Mouse (Mus musculus): Measurements from ENCODE around the gene Cd300e. TPM values are rescaled to one million over a fixed set of nuclear protein-coding genes. Genes with fewer than 3 reads are reported as not detected.

The Cd300e gene
- 1.6 TPM for total RNA-seq (2023)

DNA sequence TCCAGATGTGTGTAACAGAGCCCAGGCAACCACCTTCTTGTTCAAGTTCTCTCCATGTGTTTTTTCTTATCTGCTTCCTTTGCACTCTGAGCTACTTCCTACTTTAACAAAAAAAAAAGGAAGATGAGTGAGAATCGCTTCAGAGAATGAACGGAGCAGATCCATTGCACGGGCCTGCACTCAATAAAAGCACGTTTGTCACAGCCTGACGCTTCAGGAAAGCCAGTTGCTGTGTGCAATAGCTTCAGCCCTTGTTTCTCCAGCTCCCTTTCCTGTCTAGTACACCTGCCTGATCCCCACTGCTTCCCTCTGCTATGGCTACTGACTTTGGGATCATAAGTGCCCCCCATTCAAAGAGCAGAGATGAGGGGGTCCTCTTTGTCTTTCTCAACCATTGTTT is at the start of gene Cd300e:
Cd300e (minus strand) TSS at position 101 of the 400 bp plus-strand sequence.

DNA sequence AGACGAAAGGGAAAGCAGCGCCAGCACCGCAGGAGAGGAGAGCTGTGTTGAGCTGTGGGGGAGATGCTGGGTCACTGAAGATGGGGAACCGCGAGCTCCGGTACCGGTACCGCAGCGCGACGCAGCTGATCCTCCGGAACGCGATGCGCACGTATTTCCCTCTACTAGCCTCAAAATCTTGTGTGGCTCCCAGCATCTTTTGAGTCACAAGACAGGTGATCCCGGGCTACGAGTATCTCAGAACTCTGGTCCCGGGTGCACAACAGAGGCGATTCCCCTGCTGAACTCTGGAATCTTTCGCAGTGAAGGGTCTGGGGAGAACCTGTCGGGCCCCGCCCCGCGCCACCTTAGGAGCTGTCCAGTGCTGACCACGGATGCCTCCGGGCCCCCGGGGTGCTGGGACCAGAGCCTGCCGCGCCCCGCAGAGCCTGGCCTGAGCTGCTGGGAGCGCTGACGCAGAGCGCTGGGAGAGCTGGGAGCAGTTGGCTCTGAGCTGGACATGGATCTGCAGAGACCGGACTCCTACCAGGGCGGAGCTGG is 29.5 kb upstream of the Cd300e start, which contains the start of gene Rab37:
Rab37 (plus strand) TSS at position 70 of the 540 bp plus-strand sequence.

DNA sequence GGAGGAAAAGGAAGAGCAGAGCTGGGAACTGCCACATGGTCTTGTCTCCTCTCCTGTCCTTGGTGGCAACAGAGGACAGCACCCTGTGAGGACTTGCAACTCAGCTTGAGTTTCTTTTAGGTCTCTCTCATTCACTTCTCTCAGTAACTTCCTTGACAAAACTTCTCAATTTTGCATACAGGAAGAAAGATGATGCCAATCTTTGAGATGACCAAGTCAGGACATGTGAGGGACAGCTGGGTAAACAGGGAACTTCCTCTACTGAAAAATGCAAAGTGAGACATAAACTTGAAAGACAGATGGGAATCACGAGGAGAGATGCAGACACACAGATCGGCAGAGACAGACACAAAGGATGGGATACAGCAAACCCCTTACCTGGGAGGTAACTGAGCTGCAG is 13.7 kb downstream of the Cd300e start, which contains the start of gene Cd300ld3:
Cd300ld3 (minus strand) TSS at position 151 of the 400 bp plus-strand sequence.

DNA sequence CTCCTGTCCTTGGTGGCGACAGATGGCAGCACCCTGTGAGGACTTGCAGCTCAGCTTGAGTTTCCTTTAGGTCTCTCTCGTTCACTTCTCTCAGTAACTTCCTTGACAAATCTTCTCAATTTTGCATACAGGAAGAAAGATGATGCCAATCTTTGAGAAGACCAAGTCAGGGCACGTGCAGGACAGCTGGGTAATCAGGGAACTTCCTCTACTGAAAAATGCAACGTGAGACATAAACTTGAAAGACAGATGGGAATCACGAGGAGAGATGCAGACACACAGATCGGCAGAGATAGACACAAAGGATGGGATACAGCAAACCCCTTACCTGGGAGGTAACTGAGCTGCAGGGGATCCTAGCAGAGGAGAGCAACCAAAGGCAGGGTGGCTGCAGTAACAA is 24.3 kb downstream of the Cd300e start, which contains the start of gene Cd300ld5:
Cd300ld5 (minus strand) TSS at position 101 of the 400 bp plus-strand sequence.

DNA sequence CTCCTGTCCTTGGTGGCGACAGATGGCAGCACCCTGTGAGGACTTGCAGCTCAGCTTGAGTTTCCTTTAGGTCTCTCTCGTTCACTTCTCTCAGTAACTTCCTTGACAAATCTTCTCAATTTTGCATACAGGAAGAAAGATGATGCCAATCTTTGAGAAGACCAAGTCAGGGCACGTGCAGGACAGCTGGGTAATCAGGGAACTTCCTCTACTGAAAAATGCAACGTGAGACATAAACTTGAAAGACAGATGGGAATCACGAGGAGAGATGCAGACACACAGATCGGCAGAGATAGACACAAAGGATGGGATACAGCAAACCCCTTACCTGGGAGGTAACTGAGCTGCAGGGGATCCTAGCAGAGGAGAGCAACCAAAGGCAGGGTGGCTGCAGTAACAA is 35.1 kb downstream of the Cd300e start, which contains the start of gene Cd300ld4:
Cd300ld4 (minus strand) TSS at position 101 of the 400 bp plus-strand sequence.

DNA sequence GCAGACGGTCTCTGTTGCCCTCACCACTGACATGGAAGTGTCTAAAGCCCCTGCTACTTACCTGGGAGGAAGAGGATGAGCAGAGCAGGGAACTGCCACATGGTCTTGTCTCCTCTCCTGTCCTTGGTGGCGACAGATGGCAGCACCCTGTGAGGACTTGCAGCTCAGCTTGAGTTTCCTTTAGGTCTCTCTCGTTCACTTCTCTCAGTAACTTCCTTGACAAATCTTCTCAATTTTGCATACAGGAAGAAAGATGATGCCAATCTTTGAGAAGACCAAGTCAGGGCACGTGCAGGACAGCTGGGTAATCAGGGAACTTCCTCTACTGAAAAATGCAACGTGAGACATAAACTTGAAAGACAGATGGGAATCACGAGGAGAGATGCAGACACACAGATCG is 45.9 kb downstream of the Cd300e start, which contains the start of gene Cd300ld2:
Cd300ld2 (minus strand) TSS at position 101 of the 400 bp plus-strand sequence.

Other genes starting within 250 kb of the Cd300e start
- gene Gprc5c, start 211.0 kb downstream of the Cd300e start, total RNA-seq (2023): 0.79 TPM
- 2.3 TPM for gene Cd300a, start 172.1 kb downstream of the Cd300e start, total RNA-seq (2023)
- 0.82 TPM for gene Cd300lb, start 127.8 kb downstream of the Cd300e start, total RNA-seq (2023)
- gene Cd300c, start 93.0 kb downstream of the Cd300e start, total RNA-seq (2023): not detected
- gene Cd300ld, start 72.3 kb downstream of the Cd300e start, total RNA-seq (2023): 1.3 TPM
- gene Cd300c2, start 60.3 kb downstream of the Cd300e start, total RNA-seq (2023): 3.4 TPM
- not detected for gene Cd300ld2, start 46.0 kb downstream of the Cd300e start, total RNA-seq (2023)
- not detected for gene Cd300ld4, start 35.2 kb downstream of the Cd300e start, total RNA-seq (2023)
- gene Cd300ld5, start 24.4 kb downstream of the Cd300e start, total RNA-seq (2023): 2.2 TPM
- 2.2 TPM for gene Cd300ld3, start 13.8 kb downstream of the Cd300e start, total RNA-seq (2023)
- gene Rab37, start 29.3 kb upstream of the Cd300e start, total RNA-seq (2023): 26.8 TPM
- 2.2 TPM for gene Cd300lf, start 71.8 kb upstream of the Cd300e start, total RNA-seq (2023)
- 151 TPM for gene Slc9a3r1, start 101.2 kb upstream of the Cd300e start, total RNA-seq (2023)
- gene Tmem104, start 125.3 kb upstream of the Cd300e start, total RNA-seq (2023): 11.2 TPM
- gene Nat9, start 125.7 kb upstream of the Cd300e start, total RNA-seq (2023): 11.8 TPM
- gene Grin2c, start 205.1 kb upstream of the Cd300e start, total RNA-seq (2023): not detected
- 17.1 TPM for gene Fdxr, start 214.9 kb upstream of the Cd300e start, total RNA-seq (2023)
- 1.1 TPM for gene Fads6, start 235.5 kb upstream of the Cd300e start, total RNA-seq (2023)
- gene Otop2, start 245.0 kb upstream of the Cd300e start, total RNA-seq (2023): not detected

All from CD4-positive naive resting alpha-beta T cell, adult 76 days (primary cell).